Mouse (Mus musculus): ENCODE data around the gene Utrn. TPM values are rescaled to one million over a fixed set of nuclear protein-coding genes. Genes with fewer than 3 reads are reported as not detected.

Utrn gene
- total RNA-seq, 1 experiment from 2014 or later: 95.5 TPM

DNA sequence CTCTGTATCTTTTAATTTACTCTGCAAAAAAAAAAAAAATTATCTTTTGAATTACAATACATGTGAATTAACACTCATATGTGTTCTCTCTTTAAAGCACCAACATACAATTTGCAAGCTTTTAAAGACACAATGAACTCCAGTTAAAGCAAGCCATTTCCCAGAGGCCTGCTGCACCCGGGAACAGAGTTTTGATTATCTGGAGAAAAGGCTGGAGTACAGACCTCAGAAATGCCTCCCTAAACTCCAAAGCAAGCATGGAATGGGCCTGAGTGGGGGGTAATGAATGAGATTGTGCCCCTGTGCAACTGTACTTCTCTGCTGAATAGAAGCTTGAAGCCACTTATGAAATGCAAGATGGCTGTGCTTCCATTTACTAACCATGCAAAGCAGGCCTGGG, 281.8 kb downstream of the Utrn start:
- DNase-seq: no peak

DNA sequence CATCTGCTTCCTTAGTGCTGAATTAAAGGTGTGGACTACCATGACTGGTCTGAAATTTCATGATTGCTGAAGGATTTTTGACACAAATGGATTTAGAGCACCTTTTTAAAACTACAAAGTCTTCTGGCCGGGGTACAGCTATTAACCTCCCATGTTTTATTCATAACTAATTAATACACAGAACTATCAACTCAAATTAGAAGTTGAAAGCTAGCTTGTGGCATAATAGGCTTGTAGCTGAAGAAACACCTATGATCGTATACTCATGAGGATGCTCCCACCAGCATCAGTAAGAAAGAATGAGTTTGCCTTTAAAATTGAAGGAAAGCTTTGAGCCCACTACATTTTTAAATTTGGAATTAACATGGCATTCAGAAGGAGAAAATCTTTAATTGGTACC, 282.3 kb downstream of the Utrn start:
- no peak for DNase-seq

DNA sequence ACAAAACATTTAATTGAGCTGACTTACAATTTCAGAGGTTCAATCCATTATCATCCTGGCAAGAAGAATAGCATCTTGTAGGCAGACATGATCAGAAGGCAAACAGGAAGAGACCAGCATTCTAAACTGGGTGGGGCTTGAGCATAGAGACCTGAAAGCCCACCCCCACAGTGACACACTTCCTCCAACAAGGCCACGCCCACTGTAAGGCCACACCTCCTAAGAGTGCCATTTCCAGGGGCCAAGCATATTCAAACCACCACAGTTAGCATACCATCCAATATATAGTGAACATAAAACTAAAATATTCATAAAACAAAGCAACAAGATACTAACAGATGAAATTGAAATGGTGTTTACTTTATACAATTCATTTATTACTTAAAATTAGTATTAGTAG, 283.0 kb downstream of the Utrn start:
- no peak for DNase-seq

DNA sequence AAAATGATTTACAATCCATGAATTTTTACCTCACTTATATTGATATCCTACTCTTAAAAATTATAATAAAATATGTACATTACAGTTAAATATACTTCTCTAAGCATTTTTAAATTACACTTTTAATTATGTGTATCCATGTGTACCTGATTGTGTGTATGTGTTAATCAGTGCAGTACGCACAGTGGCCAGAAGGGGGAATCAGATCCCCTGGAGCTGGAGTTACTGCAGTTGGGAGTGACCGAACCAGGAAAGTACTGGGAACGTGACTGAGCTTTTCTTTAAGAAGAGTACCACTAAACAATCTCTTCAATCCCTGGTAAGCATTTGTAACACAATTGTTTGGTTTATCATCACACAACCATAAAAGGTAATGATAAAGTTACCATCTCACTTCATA, 285.7 kb downstream of the Utrn start:
- no peak for DNase-seq

DNA sequence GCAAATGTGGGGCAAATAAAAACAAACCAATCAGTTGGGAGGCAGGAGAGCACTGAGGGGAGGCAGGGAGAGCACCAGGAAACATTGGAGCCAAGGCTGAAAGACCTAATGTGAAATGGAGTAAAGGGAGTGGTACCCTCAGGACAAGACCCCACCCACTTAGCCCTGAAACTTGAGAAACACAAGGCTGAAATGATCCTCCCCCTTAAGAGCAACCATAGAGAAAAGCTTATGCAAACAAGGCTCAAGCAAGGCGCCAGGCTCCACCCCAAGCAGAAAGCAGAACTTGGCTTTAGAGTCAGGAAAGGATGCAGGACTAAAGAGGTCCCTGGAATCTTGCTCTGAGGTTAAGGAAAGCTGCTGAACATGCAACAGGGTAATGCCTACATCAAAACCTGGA, 290.1 kb downstream of the Utrn start:
- DNase-seq: no peak

DNA sequence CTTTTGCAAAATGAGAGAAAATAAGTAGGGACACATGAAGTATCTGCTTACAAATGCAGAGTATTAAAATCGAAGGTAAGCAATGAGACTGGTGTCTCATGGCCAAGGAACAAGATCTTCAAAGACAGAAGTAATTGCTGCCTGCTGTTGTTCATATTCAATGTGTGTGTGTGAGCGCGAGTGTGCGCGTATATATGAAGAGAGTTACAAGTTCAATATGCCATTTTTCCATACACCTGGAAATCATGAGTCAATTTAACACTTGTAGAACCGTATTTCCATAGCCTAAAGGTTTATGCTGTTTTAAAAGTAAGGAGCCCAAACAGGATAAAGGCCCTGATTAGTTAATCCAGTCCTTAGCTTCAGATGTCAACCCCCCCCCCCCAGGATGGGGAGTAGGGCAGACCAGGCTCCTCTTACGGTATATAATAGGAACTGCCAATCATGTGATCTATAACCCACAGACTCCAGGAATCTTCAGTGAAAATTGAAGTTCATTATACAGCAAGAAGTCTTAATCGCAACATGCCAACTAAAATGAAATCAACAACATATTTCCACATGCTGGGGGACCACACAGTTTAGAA, 293.2 kb downstream of the Utrn start:
- no peak for DNase-seq

DNA sequence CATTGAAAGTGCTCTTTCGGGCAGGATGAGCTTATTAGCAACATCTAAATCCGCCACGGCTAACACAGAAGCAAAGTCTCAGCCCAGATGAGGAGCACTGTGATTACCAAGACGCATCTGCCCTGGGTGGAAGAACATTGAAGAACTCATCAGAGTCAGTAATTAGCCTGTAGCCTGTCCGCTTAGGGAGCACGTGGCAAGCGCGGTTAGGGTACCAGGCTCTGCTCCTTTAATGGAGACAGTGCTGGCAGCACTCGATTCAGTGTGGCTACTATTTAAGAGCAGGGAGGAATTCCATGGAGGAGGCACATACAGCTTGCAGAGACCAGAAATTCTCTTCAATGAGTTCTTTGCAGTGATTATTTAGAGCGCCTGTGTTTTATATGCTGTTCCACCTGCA, 294.4 kb downstream of the Utrn start:
- no peak for DNase-seq

DNA sequence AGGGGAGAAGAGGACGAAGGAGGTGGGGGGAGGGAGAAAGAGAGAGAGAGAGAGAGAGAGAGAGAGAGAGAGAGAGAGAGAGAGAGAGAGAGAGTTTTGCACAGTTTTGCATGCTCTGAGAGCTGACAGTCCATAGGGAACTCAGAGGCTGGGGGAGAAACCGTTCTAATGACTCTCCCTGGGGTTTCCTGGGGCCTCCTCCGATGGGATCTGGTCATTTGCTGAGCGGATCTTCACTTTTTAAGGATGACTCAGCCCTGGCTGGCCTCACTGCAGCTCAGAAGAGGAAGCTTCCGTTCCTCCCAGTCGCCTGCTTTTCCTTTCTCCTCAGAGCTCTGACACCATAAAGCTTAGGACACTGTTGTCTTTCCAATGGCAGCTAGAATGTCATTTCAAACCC, 295.6 kb downstream of the Utrn start:
- peak; percentile 9 for DNase-seq

DNA sequence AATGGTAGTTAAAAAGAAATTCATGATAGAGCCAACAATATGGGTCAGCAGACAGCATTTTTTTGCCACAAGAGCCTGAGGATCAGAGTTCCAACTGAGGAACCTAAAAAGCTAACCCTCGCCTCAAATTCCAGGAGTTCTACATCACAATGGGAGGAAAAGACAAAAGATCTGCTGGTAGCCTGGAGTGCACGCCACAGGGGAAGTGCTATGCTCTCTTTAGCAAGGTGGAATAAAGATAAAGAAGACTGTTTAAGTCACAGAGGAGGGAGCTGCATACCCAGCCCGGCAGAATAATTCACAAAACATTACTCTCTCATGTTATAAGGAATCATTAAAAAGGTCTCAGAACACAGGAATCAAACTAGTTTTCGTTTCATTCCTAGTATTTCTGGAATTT, 296.4 kb downstream of the Utrn start:
- DNase-seq: no peak

DNA sequence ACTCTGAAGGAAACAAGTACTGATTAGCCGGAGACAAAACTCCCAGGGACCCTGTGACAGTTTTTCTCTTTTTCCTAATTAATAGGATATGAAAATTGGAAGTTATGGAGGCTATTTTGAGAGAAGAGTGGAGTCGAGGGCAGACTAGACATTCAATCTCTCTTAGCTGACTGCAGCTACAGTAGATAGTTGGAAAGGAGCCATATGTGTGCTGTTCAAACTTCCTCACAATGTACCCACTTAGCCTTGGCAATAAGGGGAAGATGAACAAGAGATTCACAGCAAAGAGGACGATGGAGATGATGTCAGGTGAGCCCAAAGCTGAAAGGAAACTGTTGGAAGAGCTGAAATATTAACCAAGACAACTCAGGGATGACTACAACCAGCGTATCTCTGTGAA, 304.7 kb downstream of the Utrn start:
- DNase-seq: no peak

DNA sequence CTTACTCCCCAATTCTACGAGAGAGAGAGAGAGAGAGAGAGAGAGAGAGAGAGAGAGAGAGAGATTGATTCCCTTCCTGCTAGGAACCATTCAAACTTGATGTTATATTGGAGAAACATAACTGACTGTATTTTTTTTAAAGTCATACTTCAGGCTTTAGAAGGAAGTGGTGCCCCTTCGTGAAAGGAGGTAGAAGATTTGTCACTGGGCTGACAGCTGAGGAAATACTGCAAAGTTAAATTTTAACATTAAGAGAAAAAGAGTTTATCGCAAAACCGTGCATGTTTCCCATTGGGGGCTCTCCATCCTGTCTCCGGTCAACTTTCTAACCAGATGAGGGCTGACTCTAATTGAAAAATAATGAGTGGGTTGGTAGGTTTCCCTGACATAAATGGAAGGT, 310.4 kb downstream of the Utrn start:
- no peak for DNase-seq

DNA sequence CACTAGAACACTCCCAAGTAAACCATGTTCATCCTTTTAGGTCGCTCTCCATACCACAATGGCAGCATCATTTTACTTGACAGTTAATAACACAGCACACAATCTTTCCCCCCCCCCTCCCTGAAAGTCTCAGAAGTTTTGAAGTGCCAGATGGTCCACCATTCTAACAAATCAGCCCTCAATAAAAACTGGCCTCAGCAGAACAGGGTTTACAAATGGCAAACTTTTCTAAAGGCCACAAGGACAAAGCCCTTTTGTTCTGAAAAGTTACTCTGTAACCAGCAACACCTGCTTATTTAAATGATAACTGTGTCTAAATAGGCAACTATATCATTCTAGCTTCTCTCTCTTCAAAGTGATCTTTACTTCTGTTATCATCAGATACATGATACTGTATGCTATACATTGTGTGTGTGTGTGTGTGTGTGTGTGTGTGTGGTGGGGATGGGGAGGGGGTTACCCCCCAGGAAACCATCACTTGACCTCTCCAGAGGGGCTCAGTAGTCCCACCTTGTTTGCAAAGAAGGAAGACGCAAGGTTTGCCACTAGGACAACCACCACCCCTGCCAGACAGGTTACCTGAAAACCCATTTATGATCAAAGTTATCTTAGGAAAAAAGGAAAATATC, 315.0 kb downstream of the Utrn start:
- DNase-seq: no peak

DNA sequence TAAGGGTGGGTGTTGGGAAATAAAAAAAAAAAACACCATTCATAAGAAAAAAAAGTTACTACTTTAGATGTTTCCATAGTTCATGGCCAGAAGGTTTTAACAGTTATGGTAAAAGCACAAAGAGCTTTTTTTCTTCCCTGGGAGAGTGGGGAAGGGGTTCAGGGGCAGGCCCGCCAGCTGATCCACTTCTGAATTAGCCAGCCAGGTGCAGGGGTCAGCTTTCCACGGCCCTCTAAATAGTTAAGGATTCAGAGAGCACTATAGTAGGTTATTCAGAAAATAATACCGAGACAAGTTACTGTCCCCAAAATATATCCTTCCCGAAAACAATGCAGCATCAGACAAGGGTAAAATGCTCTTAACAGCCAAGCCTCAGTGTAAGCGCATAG, 316.3 kb downstream of the Utrn start:
- no peak for DNase-seq

DNA sequence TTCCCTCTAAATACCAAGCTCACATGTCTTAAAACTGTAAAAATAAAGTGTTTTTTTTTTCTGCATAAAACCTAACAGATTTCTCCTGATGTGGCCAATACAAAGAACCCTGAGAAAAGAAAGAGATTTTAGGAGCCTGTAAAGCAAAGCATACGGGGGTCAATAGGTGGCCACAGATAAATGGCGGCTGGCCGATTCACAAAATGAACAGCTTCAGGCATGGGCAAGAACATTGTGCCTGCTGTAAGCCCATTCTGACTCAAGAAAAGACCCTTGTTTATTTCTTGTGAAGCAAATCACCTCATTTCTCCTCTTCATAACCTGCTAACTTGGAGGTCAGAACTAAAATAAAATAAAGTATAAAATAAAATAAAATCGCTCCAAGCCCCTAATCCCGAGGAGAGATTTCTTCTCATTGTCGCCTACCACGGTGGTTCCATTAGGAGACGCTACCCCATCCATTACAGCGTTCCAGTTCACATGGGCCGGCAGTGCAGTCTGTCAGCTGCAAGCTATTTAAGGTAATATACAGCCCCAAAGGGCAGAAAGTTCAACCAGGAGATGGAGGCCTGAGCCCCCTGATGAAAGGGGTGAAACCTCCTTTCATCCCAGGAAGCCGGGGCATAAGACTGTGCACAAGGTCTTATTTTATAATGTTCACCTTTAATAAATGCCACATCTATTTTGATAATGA, 316.8 kb downstream of the Utrn start:
- no peak for DNase-seq

DNA sequence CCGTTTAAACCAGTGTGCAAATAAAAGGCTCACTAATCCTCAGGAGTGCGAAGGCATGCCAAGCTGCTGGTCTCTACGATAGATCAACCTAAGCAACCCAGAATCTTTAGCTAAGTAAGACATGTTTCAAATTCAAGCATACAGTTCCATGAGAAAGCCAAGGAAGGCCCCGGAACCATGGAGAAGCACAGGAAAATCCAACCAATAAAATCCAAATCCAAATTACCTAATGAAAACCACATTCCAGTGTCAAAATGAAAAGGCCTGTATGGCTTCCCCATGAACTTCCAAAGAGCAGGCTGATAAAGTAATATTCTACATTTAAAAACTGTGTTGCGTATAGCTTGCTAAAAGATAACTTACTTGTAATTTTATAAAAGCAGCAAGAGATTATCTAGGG, 317.4 kb downstream of the Utrn start:
- no peak for DNase-seq

DNA sequence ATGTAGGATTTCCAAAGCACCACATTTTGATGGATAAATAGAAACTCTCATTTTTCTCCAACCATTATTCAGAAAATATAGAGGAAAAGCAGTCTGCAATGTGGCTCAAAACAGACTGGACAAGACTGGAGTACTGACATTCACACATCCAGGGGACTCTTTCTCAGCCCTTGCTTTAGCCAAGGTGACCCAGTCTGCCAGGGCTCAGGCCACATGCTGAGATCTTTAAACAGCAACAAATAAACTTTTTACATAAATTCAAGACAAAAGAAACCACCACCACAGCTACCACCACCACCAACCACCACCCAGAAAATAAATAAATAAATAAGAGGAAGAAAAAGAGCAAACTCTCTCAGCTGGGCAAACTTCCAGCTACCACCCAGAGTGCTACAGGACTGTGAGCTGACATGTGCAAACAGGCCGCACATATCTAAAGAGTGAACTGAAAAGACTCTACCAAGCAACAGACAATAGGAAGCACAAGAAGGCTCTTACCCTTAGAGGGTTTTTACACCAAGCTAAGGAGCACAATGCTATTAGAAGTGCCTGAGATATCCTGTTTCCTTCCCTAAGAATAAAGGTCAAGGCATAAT, 319.1 kb downstream of the Utrn start:
- DNase-seq: no peak

DNA sequence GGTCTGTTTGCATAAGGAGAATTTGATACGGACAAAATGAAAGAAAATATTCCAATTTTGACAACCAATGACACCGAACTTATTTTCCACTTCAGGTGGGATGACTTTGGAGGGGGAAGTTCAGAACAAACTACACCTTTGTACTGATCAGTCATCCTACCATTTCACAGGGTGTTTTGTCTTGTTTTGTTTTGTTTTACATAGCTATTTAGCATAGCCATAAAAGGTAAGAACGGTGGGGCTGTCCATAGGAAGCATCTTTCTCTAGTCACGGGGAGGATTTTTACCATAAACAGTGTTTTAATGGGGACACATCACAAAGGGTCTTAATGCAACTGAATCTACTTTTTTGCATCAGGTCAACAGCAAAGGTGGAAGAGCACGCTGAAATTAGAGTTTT, 319.9 kb downstream of the Utrn start:
- no peak for DNase-seq

DNA sequence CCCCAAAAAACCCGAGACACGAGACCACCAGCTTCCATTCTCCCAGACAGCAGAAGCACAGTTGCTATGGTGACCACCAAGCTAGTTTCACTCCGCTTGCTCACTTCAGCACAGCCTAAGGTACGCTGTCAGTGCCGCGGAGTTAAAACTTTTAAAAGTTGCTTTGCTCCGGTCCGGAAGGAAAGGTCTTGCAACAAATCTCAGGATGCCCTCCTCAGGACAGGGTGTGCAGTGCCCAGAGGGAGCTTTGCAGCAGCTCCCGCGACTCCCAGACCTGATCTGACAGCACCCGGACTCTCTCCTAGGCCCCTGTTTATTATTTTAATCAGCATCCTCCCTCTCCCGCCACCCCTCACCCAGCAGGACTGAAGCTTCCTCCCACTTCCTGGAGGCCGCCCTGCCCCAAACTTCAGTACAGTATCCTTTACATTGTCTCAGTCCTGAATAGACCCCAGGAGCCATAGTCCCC, 320.5 kb downstream of the Utrn start:
- DNase-seq: peak; percentile 52

DNA sequence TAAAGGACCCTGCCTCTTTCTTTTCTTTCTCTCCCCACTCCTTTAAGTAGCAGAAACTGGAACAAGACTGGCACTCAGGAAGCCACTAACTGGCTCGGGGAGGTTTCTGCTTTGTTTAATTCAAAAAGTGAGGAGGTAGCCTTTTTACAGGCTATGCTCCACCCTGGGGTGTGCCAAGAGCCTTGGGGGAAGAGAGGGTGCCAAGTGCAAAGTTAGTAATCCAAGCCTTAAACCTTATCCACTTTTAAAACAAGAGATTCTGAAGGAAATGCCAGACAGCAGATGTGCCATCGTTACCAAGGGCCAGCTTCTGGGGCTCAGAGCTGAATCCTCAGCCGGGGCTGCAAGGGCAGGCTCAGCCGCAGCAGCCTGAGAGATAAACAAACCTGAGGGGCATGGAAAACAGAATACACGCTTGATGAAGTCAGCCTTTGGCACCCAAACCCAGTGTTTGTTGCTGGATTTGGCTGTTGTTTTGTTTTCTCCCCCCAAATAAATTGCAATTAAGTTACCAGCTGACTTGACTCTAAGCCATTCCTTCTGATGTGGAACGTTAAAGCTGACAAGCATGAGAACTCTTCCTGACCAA, 322.0 kb downstream of the Utrn start:
- no peak for DNase-seq

DNA sequence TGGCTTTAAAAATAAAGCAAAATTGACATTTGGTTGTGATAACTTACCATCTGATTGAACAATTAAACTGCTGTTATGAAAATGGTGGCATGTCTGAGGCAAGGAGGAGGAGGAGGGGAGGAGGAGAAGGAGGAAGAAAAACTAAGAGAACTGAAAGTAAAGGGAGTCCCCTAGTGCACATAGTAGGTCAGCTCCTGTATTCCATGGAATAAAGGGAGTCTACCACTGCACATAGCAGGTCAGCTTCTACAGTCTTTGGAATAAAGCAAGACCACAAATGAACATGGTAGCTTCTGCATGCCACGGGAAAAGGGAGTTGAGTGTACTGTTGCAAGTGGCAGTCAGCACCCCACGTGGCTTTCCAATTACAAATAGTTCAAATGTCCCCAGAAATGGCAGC, 323.7 kb downstream of the Utrn start:
- no peak for DNase-seq

DNA sequence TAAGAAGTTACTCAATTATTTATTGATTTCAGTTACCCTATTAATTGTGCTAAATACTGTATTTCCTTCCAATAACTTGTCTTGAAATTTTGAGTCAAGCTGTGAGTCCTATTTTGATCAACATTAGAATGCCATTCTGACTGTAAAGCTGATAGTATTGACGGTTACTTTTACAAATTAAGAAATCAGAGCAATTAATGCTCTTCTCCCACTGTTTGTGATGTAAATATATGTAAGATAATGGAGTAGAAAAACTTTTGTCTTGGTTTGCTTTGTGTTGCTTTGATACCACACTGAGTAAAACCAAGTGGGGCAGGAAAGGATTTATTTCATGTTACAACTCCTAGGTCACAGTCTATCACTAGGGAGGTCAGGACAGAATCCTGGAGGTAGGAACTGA, 327.4 kb downstream of the Utrn start:
- no peak for DNase-seq

DNA sequence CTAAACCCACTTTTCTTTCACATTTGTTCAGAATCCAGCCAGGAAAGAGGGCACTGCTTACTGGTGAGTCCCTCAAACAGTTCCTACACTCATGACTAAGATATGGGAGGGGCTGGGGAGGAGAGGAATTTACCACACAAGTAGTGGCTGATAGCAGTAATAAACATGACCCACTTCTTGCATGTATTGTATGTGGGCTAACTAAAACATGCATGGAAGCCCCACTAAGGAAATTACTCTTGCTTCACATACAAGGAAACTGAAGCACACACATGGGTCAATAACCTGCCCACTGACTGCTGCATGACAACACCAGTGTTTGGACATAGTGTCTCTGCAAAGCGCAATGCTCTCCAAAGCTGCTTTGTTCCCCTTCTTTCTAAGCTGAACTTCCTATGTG, 333.9 kb downstream of the Utrn start:
- DNase-seq: no peak

DNA sequence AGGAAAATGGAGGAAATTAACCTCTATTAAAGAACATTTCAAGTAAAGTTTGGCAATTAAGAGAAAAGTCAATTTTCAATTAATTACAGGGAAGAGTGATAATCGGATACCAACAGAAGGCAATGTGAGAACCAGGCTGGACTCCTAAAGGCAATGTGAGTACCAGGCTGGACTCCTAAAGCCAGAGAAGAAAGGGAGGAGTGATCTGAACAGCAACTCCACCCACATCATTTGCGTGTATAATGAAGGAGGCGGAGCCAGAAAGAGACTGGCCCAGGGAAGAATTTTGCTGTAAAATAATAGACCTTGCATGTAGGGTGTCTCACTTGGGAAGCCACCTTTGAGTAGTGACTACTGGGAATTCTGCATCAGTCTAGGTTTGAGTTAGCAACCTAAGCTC, 334.4 kb downstream of the Utrn start:
- no peak for DNase-seq

All from adrenal gland, postnatal 14 days (tissue).